Mouse (Mus musculus) common myeloid progenitor, adult 5-6 weeks (primary cell): ENCODE measurements around the gene Bri3. TPM values are rescaled to one million over a fixed set of nuclear protein-coding genes. Genes with fewer than 3 reads are reported as not detected.

Source experiments
- ATAC-seq: replicated peaks from 2 replicates; pipeline ENCODE4 v1.8.0; 2016; ENCODE audit warnings: low read depth, mild to moderate bottlenecking, moderate TSS enrichment, inconsistent platforms; ENCODE audit not compliant: poor library complexity, severe bottlenecking
- total RNA-seq: library from RNA; stranded (forward); fragments of 200-1000, 187-1606 nt; gene quantifications from 2 replicates; pipeline ENCODE4 v1.2.3, GENCODE M21; 2017

The Bri3 gene
- 13.3 and 16.5 TPM in 2 replicates for total RNA-seq

- ATAC-seq, result no peak
Measured at GRCm38 (mm10) chr5:144243901-144244487, at the start of gene Bri3. Gene Bri3, plus strand, starts transcription at chr5:144244437.

- ATAC-seq, result no peak
Measured at GRCm38 (mm10) chr5:144195567-144195966, 48.7 kb upstream of the Bri3 start.

- no peak for ATAC-seq
Measured at GRCm38 (mm10) chr5:144200616-144201015, 43.6 kb upstream of the Bri3 start.

- no peak for ATAC-seq
Measured at GRCm38 (mm10) chr5:144202430-144202829, 41.8 kb upstream of the Bri3 start.

GRCm38 (mm10) chr5:144203398-144203959 is 40.8 kb upstream of the Bri3 start:
- ATAC-seq, result no peak

- ATAC-seq, result no peak
Measured at GRCm38 (mm10) chr5:144204303-144204702, 39.9 kb upstream of the Bri3 start.

GRCm38 (mm10) chr5:144204911-144205310 is 39.3 kb upstream of the Bri3 start:
- no peak for ATAC-seq

- ATAC-seq, result no peak
Measured at GRCm38 (mm10) chr5:144206069-144206468, 38.2 kb upstream of the Bri3 start.

- ATAC-seq, result peak; percentile 62; the same call in 1 of the 2 replicates
Measured at GRCm38 (mm10) chr5:144207478-144207877, 36.8 kb upstream of the Bri3 start.

- peak; percentile 79 for ATAC-seq
Measured at GRCm38 (mm10) chr5:144214453-144214852, 29.8 kb upstream of the Bri3 start.

GRCm38 (mm10) chr5:144215992-144216391 is 28.2 kb upstream of the Bri3 start:
- ATAC-seq, result peak; percentile 48

- no peak for ATAC-seq
Measured at GRCm38 (mm10) chr5:144218061-144218460, 26.2 kb upstream of the Bri3 start.

- ATAC-seq, result no peak
Measured at GRCm38 (mm10) chr5:144219306-144219705, 24.9 kb upstream of the Bri3 start.

- no peak for ATAC-seq
Measured at GRCm38 (mm10) chr5:144219936-144220335, 24.3 kb upstream of the Bri3 start.

- peak; percentile 52 for ATAC-seq
Measured at GRCm38 (mm10) chr5:144221305-144221704, 22.9 kb upstream of the Bri3 start.

- peak; percentile 4 for ATAC-seq
Measured at GRCm38 (mm10) chr5:144222811-144223502, 21.3 kb upstream of the Bri3 start.

GRCm38 (mm10) chr5:144223503-144223862 is 20.8 kb upstream of the Bri3 start, which contains the start of gene Tecpr1:
Gene Tecpr1, minus strand, starts transcription at chr5:144223615.
- peak; percentile 85 for ATAC-seq

GRCm38 (mm10) chr5:144223899-144224816 is 20.1 kb upstream of the Bri3 start:
- ATAC-seq, result no peak

GRCm38 (mm10) chr5:144226220-144226619 is 18.0 kb upstream of the Bri3 start:
- ATAC-seq, result no peak

- no peak for ATAC-seq
Measured at GRCm38 (mm10) chr5:144230216-144230615, 14.0 kb upstream of the Bri3 start.
